Mouse (Mus musculus): ENCODE measurements around the gene Rasa4. TPM values are rescaled to one million over a fixed set of nuclear protein-coding genes. Genes with fewer than 3 reads are reported as not detected.

The Rasa4 gene
- total and polyA plus RNA-seq, 3 experiments = 1.4 to 2.5 TPM; not detected in 1

- H3K9ac ChIP-seq (ENCODE audit: control insufficient read depth, low read depth, low read length, poor library complexity, severe bottlenecking) = no peak overlapping the region
- no peak for DNase-seq (ENCODE audit: low read depth, low spot score)
- no peaks in the 10 kb centered on the region for H3K9me3 ChIP-seq (replicated peaks; ENCODE audit: insufficient read depth, low read length)
- H3K79me2 ChIP-seq (ENCODE audit: control insufficient read depth, insufficient read depth, low read length, poor library complexity) = no peaks in the 10 kb centered on the region
- H3K27ac ChIP-seq (ENCODE audit: control insufficient read depth, low read depth, low read length) = no peak overlapping the region
- no peaks in the 10 kb centered on the region for H3K36me3 ChIP-seq (ENCODE audit: control insufficient read depth in 1 of 2, insufficient read depth in 2 of 2, low read length in 2 of 2)
- no peak overlapping the region for H3K4me3 ChIP-seq (ENCODE audit: control insufficient read depth in 1 of 2, insufficient read depth in 1 of 2, low read depth in 2 of 2, low read length in 2 of 2)
- peaks cover 0 to 8% of the 10 kb centered on the region in 2 experiments; a peak in 1 of 4 replicates for H3K4me1 ChIP-seq (ENCODE audit: control insufficient read depth in 1 of 2, insufficient read depth in 2 of 2, low read length in 2 of 2)
- TF ChIP-seq JUND (IDR thresholded peaks at IDR 0.05; ENCODE audit: low read depth, low read length) (no peak), SIN3A (IDR thresholded peaks at IDR 0.05; ENCODE audit: low read length) (no peak), USF1 (IDR thresholded peaks at IDR 0.05; ENCODE audit: low read depth, low read length) (no peak), POLR2A (IDR thresholded peaks at IDR 0.05; ENCODE audit: control insufficient read depth in 1 of 2, insufficient read depth in 1 of 2, low read depth in 1 of 2, low read length in 2 of 2, poor library complexity in 1 of 2) (no peak), POLR2AphosphoS2 (IDR thresholded peaks at IDR 0.05; ENCODE audit: low read length) (no peak), CTCF (IDR thresholded peaks at IDR 0.05 in 2 of 3, conservative IDR thresholded peaks at IDR 0.05 in 1 of 3; ENCODE audit: control insufficient read depth in 1 of 3, insufficient read depth in 1 of 3, low read depth in 2 of 3, low read length in 3 of 3, poor library complexity in 1 of 3, severe bottlenecking in 1 of 3) (no peak)
- H3K27me3 ChIP-seq (ENCODE audit: control insufficient read depth in 1 of 2, insufficient read depth in 2 of 2, low read length in 2 of 2) = no peaks in the 10 kb centered on the region
These were observed 2.6 kb downstream of the Rasa4 start for GRCm38 (mm10) chr5:136086290-136086689.

GRCm38 (mm10) chr5:136088821-136089575 is 5.3 kb downstream of the Rasa4 start:
- Histone ChIP-seq H3K9ac (ENCODE audit: control insufficient read depth, low read depth, low read length, poor library complexity, severe bottlenecking) (no peak overlapping the region), H3K27me3 (ENCODE audit: control insufficient read depth in 1 of 2, insufficient read depth in 2 of 2, low read length in 2 of 2) (no peaks in the 10 kb centered on the region), H3K4me3 (ENCODE audit: control insufficient read depth in 1 of 2, insufficient read depth in 1 of 2, low read depth in 2 of 2, low read length in 2 of 2) (no peak overlapping the region), H3K36me3 (ENCODE audit: control insufficient read depth in 1 of 2, insufficient read depth in 2 of 2, low read length in 2 of 2) (no peaks in the 10 kb centered on the region), H3K9me3 (replicated peaks; ENCODE audit: insufficient read depth, low read length) (no peaks in the 10 kb centered on the region), H3K79me2 (ENCODE audit: control insufficient read depth, insufficient read depth, low read length, poor library complexity) (no peaks in the 10 kb centered on the region), H3K27ac (ENCODE audit: control insufficient read depth, low read depth, low read length) (no peak overlapping the region), H3K4me1 (ENCODE audit: control insufficient read depth in 1 of 2, insufficient read depth in 2 of 2, low read length in 2 of 2) (0 out of 4 replicates have a peak, but pooled peaks cover 0 to 3% of the 10 kb centered on the region in 2 experiments)
- no peak for TF ChIP-seq GABPA (IDR thresholded peaks at IDR 0.05; ENCODE audit: low read depth, low read length)
- no peak for TF ChIP-seq RCOR1 (IDR thresholded peaks at IDR 0.05; ENCODE audit: low read depth, low read length)
- no peak for TF ChIP-seq MYC (IDR thresholded peaks at IDR 0.05; ENCODE audit: low read depth, low read length)
- peak; percentile 28 for DNase-seq (ENCODE audit: low read depth, low spot score)

GRCm38 (mm10) chr5:136091927-136092326 is 8.2 kb downstream of the Rasa4 start:
- Histone ChIP-seq H3K27ac (ENCODE audit: control insufficient read depth, low read depth, low read length) (no peak overlapping the region), H3K9me3 (replicated peaks; ENCODE audit: insufficient read depth, low read length) (no peaks in the 10 kb centered on the region), H3K4me3 (ENCODE audit: control insufficient read depth in 1 of 2, insufficient read depth in 1 of 2, low read depth in 2 of 2, low read length in 2 of 2) (no peak overlapping the region), H3K4me1 (ENCODE audit: control insufficient read depth in 1 of 2, insufficient read depth in 2 of 2, low read length in 2 of 2) (no peaks in the 10 kb centered on the region), H3K36me3 (ENCODE audit: control insufficient read depth in 1 of 2, insufficient read depth in 2 of 2, low read length in 2 of 2) (no peaks in the 10 kb centered on the region), H3K27me3 (ENCODE audit: control insufficient read depth in 1 of 2, insufficient read depth in 2 of 2, low read length in 2 of 2) (no peaks in the 10 kb centered on the region), H3K79me2 (ENCODE audit: control insufficient read depth, insufficient read depth, low read length, poor library complexity) (no peaks in the 10 kb centered on the region), H3K9ac (ENCODE audit: control insufficient read depth, low read depth, low read length, poor library complexity, severe bottlenecking) (no peak overlapping the region)
- DNase-seq (ENCODE audit: low read depth, low spot score) = no peak
- no peak for TF ChIP-seq MYB (IDR thresholded peaks at IDR 0.05; ENCODE audit: low read depth, low read length)
- TF ChIP-seq SIN3A (IDR thresholded peaks at IDR 0.05; ENCODE audit: low read length) = no peak
- no peak for TF ChIP-seq KAT2A (conservative IDR thresholded peaks at IDR 0.05; ENCODE audit: low read depth, low read length)
- TF ChIP-seq POLR2AphosphoS5 (IDR thresholded peaks at IDR 0.05; ENCODE audit: borderline replicate concordance, low read depth, low read length) = no peak
- TF ChIP-seq CHD1 (IDR thresholded peaks at IDR 0.05; ENCODE audit: low read depth, low read length) = no peak
